Mouse (Mus musculus) heart, adult 8-10 months (tissue): ENCODE data around the gene Cuedc1. TPM values are rescaled to one million over a fixed set of nuclear protein-coding genes. Genes with fewer than 3 reads are reported as not detected.

Experiments
- DNase-seq: peaks from one replicate; pipeline ENCODE4 v3.0.0; 2022; ENCODE audit warnings: low spot score
- total RNA-seq, 4 experiments: library from RNA; stranded (reverse); gene quantifications; 2 replicates each; pipeline ENCODE4 v1.2.4; 2022

Gene Cuedc1
- total RNA-seq, 4 experiments from 2014 or later, result 47.5 to 55.7 (median 51.0) TPM

GRCm38 (mm10) chr11:88118091-88118440 is 20.2 kb downstream of the Cuedc1 start:
- no peak for DNase-seq

GRCm38 (mm10) chr11:88118817-88119642 is 21.2 kb downstream of the Cuedc1 start:
- peak; percentile 93 for DNase-seq

- no peak for DNase-seq
These were observed 24.7 kb downstream of the Cuedc1 start for GRCm38 (mm10) chr11:88122545-88122944.

- DNase-seq, result no peak
These were observed 25.2 kb downstream of the Cuedc1 start for GRCm38 (mm10) chr11:88123021-88123420.

- DNase-seq, result no peak
These were observed 25.9 kb downstream of the Cuedc1 start for GRCm38 (mm10) chr11:88123731-88124130.

GRCm38 (mm10) chr11:88125483-88125882 is 27.6 kb downstream of the Cuedc1 start:
- DNase-seq, result no peak

- DNase-seq, result no peak
These were observed 28.5 kb downstream of the Cuedc1 start for GRCm38 (mm10) chr11:88126306-88126793.

- no peak for DNase-seq
These were observed 30.6 kb downstream of the Cuedc1 start for GRCm38 (mm10) chr11:88128461-88128860.

- DNase-seq, result no peak
These were observed 31.4 kb downstream of the Cuedc1 start for GRCm38 (mm10) chr11:88129281-88129680.

- no peak for DNase-seq
These were observed 32.1 kb downstream of the Cuedc1 start for GRCm38 (mm10) chr11:88129935-88130334.

GRCm38 (mm10) chr11:88131847-88132246 is 34.0 kb downstream of the Cuedc1 start:
- DNase-seq, result peak; percentile 91

GRCm38 (mm10) chr11:88135218-88135617 is 37.4 kb downstream of the Cuedc1 start:
- DNase-seq, result no peak

GRCm38 (mm10) chr11:88137814-88138425 is 40.1 kb downstream of the Cuedc1 start:
- no peak for DNase-seq

GRCm38 (mm10) chr11:88139256-88139861 is 41.5 kb downstream of the Cuedc1 start:
- no peak for DNase-seq

- DNase-seq, result peak; percentile 74
These were observed 42.5 kb downstream of the Cuedc1 start for GRCm38 (mm10) chr11:88140066-88141060.

GRCm38 (mm10) chr11:88142362-88142761 is 44.5 kb downstream of the Cuedc1 start:
- no peak for DNase-seq

GRCm38 (mm10) chr11:88144100-88144499 is 46.2 kb downstream of the Cuedc1 start:
- DNase-seq, result no peak

- DNase-seq, result no peak
These were observed 47.6 kb downstream of the Cuedc1 start for GRCm38 (mm10) chr11:88145214-88146006.

- DNase-seq, result no peak
These were observed 48.6 kb downstream of the Cuedc1 start for GRCm38 (mm10) chr11:88146264-88147060.

GRCm38 (mm10) chr11:88147388-88147787 is 49.5 kb downstream of the Cuedc1 start:
- no peak for DNase-seq
